Mouse (Mus musculus): ENCODE measurements at regions not wholly inside any gene's neighbourhood (a gene's known extent, or its start where the extent isn't known, plus 50 kb on each side); places are given as distances from the start of the nearest gene placed in this dataset.

GRCm38 (mm10) chr1:13751381-13751780, 2337.5 kb downstream of the A830018L16Rik start (continued):
- TF ChIP-seq MAFK (IDR thresholded peaks at IDR 0.05; ENCODE audit: insufficient replicate concordance, low read length): no peak
- no peak for TF ChIP-seq CTCF (conservative IDR thresholded peaks at IDR 0.05 in 1 of 2, IDR thresholded peaks at IDR 0.05 in 1 of 2; ENCODE audit: low read depth in 2 of 2, low read length in 2 of 2)
- TF ChIP-seq ZNF384 (IDR thresholded peaks at IDR 0.05; ENCODE audit: low read depth, low read length): peak; percentile 16; the same call in 1 of the 2 replicates
- no peak for TF ChIP-seq USF1 (IDR thresholded peaks at IDR 0.05; ENCODE audit: low read depth, low read length)
- no peak for TF ChIP-seq USF2 (conservative IDR thresholded peaks at IDR 0.05; ENCODE audit: low read depth, low read length)
- no peak for TF ChIP-seq ELF1 (IDR thresholded peaks at IDR 0.05; ENCODE audit: low read depth, low read length)
- no peak for TF ChIP-seq MYC (IDR thresholded peaks at IDR 0.05; ENCODE audit: low read depth, low read length)
- no peak for TF ChIP-seq ZC3H11A (IDR thresholded peaks at IDR 0.05; ENCODE audit: low read depth, low read length)
- no peak for TF ChIP-seq UBTF (IDR thresholded peaks at IDR 0.05; ENCODE audit: low read depth, low read length)
- no peak for TF ChIP-seq MAZ (IDR thresholded peaks at IDR 0.05; ENCODE audit: low read depth, low read length)
